Mouse (Mus musculus) T-helper 1 cell (primary cell): ENCODE measurements around the gene Kif19a.

Source experiments
- in situ Hi-C: fragments of 300-600 bp; cut with MboI, MseI; formaldehyde crosslinking; loops from one replicate; pipeline ENCODE4 v1.15.1; 2025; ENCODE audit warnings: high pct_unique_total_duplicates

The Kif19a gene

DNA sequence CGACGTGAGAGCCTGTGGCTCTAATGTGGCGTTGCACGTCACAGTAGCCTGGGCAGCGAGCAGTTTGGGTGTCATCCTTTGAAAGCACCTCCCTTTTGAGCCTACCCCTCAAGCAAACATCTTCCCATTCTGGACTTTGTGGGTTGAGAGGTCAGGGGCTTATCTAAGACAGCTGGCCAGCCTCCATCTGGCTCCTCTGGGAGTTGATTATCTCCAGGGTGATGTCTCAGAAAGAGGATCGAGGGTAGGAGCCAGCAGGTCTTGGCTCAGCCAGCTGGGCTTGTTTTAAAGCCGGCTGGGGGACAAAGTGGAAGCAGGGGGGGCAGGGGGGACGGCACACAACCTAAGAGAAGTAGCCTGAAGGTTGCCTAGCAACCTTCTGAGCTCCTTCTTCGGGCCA, 14.9 kb downstream of the Kif19a start:
- in situ Hi-C loops = no loop called here

DNA sequence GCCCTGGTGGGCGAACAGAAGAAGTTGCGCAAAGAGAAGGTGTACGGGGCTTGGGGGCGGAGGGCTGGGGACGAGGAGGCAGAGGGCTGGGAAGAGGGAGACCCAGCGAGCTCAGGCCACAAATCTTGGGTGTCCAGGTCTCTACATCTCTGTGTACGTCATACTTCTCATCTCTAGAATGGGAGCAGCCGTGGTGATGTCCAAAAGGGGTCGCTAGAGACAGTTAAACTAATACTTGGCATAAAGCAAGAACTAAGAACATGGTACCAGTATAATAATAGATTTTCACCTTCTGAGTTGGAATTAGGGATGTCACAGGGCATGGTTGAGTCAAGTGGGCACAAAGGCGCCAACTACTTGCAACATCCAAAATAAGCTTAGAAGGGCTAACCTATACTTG, 20.7 kb downstream of the Kif19a start:
- in situ Hi-C loops = no loop called here

DNA sequence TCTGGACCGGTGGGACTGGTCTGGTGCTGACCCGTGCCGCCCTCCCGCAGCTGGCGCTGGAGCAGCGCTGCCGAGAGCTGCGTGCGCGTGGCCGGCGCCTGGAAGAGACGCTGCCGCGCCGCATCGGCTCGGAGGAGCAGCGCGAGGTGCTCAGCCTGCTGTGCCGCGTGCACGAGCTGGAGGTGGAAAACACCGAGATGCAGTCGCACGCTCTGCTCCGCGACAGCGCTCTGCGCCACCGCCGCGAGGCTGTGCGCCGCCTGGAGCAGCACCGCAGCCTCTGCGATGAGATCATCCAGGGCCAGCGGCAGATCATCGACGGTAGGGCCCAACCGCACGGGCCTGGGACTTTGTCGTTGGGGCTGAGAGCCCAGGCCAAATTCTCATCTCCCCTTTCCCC, 21.1 kb downstream of the Kif19a start:
- in situ Hi-C loops = no loop called here

DNA sequence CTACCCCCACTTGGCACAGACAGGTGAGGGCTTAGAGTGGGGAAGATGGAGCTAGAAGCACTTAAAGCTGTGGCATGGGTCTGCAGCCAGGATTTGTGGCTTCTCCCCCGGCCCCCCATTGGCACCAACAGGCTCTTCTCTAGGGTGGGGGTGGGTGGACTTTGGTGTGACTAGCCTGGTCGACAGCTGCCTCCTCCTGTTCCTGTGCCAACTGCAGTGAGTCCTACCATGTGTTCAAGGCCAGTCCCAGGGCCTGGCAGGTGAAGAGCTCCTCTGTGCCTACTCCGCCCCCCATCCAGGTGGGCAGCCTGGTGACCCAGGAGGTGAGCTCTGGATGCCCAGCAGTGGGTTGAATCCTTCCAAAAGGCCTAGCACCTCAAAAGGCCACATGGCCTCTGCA, 22.4 kb downstream of the Kif19a start:
- in situ Hi-C loops = no loop called here

DNA sequence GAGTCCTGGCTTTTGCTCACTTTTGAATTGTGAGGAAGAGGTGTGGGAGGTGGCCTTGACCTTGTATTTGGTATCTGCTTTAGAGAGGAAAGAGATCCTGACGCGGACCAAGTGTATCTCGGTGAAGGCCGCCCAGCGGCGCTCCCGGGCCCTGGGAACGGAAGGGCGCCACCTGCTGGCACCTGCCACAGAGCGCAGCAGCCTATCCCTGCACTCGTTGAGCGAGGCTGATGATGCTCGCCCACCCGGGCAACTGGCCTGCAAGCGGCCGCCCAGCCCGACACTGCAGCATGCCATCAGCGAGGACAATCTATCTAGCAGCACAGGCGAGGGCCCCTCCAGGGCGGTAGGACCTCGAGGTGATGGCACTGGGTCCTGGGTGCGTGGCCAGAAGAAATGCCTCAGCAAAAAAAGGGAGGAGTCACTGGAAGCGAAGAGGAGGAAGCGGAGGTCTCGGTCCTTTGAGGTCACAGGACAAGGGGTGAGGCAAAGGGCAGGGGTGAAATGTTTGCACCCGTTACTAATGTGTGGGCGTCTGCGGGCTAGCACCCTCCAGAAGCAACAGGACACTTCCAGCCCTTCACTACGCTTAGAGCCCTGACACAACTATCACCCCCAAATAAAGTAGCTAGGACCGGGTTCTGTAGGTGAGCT, 24.0 kb downstream of the Kif19a start:
- in situ Hi-C loops = no loop called here

DNA sequence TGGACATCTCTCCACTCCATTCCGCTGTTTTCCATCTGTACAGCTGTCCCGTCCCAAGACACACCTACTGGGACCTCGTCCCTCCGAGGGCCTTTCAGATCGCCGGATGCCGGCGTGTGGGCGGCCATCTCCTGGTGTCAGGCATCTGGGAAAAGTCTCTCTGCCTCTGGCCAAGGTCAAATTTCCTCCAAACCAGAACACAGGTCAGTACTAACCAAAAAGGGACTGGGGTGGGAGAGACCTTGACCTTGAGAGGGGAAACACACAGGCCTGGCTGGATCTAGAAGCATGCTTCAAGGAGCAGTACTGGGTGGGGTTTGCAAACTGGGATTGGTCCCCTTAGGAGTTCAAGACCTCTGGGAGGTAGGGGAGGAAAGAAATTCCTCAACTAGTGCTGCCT, 24.5 kb downstream of the Kif19a start:
- in situ Hi-C loops = no loop called here

DNA sequence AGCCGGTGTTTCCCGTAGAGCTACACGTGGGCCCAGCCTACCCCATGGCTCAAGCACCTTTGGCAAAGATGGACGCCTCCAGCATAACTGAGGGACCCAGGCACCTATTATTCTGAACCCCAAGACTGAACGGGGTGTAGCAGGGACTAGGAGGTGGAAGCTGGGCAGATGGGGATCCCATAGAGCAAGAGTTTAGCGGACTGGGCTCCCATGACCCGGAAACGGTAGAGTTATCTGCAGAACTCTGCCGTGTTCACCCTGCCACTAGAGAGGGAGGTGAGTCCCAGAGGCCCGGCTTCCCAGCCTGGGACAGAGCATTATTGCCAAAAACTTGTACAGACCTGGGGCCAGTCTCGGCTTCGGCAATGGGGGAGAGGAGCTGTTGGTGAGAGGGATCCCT, 25.0 kb downstream of the Kif19a start:
- in situ Hi-C loops = no loop called here

DNA sequence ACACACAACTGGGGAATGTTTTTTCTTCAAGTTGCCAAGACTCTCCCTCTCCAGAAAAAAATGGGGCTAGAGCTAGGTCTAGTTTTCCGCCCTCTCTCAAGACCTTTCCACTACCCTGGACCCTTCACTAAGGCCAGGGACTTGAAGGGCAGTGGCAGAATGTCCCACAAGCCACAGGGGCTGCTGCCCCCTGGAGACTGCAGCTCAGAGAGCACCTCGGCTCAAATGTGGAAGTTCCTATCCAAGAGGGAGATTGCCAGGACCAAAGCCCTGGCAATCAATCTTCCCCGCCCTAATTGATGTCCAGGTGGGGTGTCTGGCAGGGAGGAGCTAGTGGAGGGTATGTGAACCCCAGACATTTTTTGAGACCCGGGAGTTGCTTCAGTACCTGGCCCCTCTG, 25.7 kb downstream of the Kif19a start:
- in situ Hi-C loops = no loop called here

DNA sequence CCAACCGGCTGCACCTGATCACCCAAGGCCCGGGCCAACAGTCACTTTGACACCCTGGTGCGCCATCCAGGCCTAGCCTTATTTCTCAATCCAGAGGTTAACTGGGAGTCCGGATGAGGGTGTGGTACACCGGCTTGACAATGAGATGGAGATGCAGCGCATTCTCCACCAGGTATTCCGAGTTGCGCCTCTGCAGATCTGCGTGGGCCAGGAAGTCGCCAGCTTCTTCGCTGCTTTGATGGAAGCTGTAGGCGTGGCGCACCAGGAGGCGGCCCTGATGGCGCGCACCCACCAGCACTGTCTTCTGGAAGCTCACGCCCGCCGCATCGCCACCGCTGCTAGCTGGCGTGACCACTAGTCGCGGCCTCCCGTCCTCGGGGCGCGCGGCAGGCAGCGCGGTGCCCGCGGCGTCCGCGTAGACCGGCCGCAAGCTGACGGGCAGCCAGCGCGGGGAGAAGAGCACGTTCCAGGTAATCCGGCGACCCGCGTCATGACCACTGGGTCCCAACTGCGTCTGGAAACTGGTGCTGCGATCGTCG, 26.2 kb downstream of the Kif19a start:
- in situ Hi-C loops = no loop called here

DNA sequence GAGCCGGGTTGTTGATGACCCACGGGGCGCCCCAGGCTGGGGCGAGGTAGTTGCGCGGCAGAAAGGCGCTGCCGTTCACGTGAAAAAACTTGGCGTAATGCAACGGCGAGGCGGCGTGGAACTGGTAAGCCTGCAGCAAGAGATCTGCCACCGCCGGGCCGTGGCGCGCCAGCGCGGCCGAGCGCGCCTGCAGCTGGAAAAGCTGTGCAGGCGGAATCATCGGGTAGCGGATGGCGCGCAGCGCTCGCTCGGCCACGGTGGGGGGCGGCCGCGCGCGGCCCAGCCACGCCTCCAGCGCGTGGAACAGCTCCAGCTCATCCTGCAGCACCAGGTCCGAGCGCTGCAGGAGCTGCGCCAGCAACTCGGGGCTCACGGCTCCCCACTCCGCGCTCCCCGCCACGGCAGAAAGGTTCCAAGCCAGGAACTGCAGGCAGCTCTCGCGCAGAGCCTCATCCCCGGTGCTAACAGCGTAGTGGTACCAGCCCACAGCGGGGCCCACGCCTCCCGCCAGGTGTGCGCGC, 26.8 kb downstream of the Kif19a start:
- in situ Hi-C loops = no loop called here

DNA sequence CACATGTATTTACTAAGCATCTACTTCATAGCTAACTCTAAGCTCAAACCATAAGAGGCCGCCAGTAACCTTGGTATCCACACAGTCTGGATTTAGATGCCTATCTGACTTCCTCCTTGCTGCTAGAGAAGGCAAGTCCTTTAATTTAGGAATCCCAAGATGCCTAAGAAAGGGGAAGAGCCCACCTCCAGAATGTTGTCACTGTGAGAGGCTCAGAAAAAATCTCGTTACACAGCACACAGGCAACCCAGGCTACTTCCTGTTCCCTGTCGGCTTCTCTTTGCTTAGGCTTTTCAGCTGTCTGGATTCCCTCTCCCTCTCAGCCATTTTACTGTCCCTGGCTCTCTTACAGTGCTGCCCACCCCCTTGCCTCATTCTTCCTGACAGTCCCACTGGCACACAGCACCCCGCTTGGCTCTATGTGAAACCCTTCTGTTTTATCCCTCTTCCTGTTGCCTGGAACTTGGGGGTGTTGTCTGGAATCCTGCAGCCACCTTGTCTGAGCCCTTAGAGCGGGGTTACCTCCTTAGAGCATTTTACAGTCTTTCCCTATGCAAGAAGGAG, 27.8 kb downstream of the Kif19a start:
- in situ Hi-C loops = no loop called here

DNA sequence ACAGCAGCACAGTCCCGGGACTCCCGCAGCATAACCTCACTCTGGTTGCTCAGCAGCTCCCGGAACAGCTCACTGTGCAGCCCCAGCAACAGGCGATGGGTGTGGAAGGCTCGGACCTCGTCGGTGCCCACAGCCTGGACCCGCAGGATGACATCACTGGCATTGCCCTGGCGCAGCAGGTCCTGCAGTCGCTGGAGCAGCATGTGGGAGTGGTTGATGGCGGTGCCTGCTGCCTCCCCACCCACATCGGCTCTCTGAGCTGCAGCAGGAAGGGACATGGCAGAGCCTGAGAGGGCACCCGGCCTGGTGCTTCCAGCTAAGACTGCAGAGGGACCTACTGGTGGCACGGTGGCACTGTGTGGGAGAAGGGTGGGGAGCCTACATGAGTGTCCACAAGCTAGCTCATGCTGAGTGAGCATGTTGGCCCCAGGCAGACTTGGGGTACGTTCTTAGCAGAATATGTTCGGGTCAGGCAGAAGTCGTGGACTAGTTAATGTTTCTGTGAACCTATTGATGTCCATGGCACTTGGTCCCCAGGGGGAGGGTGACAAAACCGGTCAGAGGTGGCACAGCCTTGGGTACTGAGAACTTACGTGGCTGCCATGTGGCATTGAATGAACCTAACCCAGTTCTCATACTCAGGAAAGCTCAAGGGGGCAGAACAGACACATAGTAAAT, 28.8 kb downstream of the Kif19a start:
- in situ Hi-C loops = no loop called here

DNA sequence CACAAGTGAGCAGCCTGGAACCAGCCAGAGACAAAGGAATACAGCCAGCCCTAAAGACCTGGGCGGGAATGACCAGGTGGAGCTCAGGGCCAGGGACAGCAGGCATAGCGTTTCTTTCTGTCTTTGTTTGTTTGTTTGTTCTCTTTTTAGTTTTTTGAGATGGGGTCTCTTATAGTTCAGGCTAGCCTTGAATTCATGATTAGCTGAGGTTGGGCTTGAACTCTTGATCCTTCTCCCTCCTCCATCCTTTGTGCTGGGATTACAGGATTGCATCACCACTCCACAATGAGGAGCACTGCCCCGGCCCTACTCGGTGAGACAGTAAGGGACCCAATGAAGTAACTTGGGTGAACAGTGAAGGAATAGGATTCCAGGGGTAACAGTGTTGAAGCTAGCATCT, 29.5 kb downstream of the Kif19a start:
- in situ Hi-C loops = no loop called here

DNA sequence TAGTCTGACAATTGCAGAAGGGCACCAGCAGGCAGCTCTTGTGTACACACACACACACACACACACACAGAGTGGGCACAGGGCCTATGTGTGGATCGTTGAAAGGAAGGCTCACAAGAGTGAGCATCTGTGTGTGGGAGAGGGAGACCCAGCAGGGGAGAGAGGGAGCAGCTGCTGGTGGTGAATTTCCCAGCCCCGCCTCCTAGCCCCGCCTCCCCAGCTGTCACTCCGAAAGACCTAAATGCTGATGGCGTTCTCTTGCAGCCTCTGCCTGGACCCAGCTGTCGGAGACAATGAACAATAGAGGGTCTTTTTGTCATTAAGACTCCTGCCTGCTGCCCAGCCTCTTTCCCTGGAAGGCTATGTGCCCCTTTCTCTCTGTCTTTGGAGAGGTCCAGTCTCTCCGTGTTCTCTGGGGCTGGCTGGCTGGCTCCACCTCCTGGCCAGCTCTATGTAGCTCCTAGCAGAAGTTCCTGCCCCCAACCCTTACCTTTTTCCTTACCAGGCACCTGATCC, 30.1 kb downstream of the Kif19a start:
- in situ Hi-C loops = no loop called here

DNA sequence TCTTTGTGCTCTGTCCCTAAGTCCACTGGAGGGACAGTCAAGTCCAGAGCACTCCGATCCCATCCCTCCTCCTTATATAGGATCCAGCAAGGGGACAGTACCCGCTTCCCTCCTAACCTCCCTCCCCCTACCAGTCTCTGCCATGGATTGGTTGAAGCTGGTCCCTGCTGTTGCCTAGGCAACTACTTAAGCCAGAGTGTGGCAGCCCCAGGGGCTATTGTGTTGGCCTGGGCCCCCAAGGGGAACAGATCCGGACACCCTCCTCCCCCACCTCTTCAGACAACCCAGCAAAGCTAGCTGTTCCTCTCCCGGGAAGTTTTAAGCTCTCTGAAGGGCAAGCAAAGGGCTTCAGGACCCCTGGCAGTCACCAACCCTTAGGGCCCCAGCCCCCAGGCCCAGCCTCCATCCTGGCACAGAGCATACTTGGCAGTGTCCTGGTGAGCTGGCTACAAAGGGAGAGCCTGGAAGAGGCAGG, 30.7 kb downstream of the Kif19a start, which contains the start of gene Btbd17:
Gene Btbd17 (minus strand): TSS at position 98 of the 475 bp plus-strand sequence.
- in situ Hi-C loops = no loop called here

DNA sequence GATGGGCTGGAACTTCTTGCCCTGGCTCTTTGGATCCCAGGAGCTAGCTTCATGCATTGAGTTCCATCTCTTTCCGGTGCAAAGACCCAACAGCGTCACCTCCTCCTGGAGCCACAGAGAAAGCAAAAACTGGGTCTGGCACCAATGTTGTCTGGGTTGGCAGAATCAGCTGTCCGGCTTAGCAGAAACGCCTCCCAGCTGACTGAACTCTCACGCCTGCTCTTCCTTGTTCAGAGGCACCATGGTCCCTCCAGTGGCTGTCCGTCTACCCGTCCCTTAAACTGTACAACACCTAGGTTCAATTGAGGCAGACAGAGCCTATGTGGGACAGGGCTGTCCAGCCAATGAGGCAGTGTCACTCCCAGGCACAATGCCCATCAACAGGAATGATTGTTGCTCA, 32.0 kb downstream of the Kif19a start:
- in situ Hi-C loops = no loop called here

DNA sequence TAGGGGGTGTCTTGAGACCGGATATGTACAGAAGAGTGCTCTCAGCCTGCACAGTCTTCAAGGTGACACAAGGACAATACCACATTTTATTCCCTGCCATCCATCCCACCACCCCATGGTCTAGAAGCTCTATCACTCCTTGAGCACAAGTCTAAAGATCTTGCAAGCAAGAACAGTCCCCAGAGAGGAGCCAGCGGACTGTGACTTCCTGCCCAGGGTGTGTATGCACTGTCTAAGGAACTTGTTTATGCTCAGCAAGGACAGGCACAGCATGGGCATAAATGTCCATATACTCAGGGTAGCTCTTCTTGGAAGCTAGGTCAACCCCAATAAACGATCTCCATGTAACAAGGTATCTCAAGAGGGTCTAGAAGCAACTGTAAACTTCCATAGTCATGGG, 32.8 kb downstream of the Kif19a start:
- in situ Hi-C loops = no loop called here

DNA sequence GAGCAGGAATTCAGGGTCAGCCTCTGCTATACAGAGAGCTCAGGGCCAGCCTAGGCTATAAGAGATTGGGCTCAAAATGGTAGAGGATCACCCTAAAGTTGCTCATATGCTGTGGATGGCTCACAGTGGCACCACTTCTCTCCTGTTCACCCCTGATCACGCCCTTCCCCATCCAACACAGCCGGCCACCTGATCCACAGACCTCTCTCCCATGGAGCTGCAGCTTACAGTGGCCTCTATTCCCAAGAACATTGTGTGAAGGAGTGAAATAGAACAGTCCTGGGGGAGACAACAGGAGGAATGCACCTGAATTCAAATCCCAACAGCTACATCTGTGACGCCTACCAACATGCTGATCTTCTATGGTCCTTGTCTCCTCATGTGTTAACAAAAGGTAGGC, 33.4 kb downstream of the Kif19a start, which contains the start of gene Gpr142:
Gene Gpr142 (plus strand): TSS at position 301 of the 400 bp plus-strand sequence.
- in situ Hi-C loops = no loop called here

DNA sequence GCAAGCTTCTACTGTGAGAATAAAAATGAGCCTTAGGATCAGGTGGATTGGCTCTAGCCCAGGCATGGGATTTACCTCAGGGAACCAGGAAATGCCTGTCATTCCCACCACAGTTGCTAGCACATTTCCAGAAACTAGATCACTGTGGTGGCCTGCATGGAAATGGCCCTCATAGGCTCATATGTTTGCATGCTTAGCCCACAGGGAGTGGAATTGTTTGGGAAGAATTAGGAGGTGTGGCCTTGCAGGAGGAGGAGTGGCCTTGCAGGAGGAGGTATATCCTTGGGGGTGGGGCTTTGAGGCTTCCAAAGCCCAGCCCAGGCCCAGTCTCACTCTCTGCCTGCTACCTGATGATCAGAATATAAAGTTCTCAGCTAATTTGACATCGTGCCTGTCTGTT, 36.7 kb downstream of the Kif19a start:
- in situ Hi-C loops = no loop called here

DNA sequence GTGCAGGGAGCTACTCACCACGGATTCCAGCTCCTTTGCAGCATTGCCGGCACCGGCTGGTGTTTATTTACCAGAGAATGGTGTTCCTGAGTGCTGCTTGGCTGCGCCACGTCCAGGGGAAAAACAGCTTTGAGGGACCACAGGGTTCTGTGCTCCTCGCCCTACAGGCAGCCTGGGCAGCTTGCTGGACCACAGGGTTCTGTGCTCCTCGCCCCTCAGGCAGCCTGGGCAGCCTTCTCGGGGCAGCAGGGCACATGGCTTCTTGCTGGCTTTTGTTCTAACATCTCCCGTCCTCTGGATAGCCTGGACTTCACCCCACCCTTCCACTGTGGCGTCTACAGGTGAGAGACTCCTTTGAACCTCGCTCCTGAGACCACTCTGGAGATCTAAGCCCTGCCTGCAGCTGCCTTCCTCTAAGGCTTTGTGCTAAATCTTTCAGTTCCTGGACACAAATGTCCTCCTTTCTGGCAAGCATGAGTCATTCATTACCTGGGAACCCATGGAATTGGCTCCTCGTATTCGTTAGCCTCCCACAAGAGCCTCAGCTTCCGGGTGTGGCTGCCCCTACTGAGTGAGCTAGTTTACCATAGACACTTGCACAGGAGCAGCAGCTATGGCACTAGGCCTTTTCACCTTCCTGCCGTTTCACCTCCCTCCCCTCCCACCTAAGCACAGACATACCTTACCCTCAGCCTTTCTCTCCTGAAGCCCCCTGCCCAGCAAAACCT, 37.5 kb downstream of the Kif19a start:
- in situ Hi-C loops = no loop called here

DNA sequence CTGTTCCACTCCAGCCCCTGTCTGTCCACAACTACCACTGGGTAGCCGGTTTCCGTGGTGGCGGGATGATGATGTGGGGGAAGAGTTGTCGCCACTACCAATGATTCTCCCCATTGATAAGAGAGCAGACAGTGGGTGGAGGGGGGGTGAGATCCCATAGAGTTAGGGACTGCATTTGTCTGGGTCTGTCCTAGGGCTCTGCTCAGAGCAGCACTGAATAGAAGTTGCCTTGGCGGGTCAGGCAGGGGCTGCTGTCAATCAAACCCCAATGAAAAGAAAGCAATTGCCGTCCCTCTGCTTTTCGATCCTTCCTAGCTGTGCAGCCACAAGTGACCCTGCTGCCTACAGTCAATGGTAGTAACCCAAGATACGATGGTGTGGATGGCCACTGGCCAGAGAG, 38.8 kb downstream of the Kif19a start:
- in situ Hi-C loops = no loop called here

DNA sequence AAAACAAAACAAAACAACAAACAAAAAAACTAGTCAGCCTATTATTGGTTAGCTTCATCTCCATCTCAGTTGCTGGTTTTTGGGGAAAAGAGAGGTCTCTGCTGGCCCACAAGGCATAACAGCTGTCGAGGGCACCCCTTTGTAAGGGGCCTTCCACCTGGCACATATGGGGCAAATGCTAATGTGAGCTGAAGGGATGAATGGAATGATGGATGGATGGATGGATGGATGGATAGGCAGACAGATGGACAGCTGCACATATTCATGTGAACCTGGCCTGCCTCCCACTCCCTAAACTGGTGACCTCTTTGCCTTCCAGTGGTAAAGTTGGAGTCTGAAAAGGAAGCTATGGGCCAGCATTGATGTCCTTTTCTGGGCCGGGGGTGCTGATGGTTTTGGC, 41.8 kb downstream of the Kif19a start:
- in situ Hi-C loops = no loop called here
